Mouse (Mus musculus) adrenal gland, postnatal 14 days (tissue): ENCODE measurements at regions not wholly inside any gene's neighbourhood (a gene's known extent, or its start where the extent isn't known, plus 50 kb on each side); places are given as distances from the start of the nearest gene placed in this dataset.

ENCODE experiments used
- DNase-seq: peaks from one replicate; pipeline ENCODE4 v3.0.0; 2021; ENCODE audit warnings: mixed read lengths

DNA sequence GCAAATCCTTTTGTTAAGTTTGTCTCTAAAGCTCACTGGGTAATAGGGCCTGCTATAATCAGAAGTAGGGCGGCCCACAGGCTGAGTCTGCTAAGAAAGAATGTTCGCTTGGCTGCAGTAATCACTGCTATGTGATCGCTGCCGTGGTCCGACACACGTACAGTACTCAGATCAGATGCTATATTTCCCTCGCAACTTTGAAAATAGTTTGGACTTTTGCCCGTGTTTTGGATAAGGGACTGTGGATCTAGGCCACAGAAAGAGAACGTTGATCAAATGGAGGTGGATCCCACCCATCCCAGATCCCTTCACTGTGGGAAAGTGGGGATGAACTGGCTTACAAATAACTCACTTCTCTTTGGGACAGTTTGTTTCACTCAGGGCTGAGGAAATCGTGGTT is 88.5 kb upstream of the Rnd3 start:
- no peak for DNase-seq

DNA sequence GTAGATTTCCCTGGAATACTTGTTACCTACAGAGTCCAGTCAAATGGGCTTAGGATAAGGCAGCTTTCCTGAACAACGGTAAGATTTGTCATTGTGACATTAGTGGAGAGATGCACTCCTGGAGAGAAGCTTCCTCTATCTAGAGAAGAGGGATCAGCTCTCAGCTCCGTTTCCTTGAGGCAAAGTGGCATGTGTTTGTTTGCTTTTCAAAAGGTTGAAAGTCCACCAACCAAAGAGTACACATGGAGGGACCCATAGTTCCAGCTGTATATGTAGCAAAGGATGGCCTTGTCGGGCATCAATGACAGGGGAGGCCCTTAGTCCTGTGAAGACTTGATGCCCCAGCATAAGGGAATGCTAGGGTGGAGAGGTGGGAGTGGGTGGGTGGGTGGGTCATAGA is 87.9 kb upstream of the Rnd3 start:
- DNase-seq: no peak

DNA sequence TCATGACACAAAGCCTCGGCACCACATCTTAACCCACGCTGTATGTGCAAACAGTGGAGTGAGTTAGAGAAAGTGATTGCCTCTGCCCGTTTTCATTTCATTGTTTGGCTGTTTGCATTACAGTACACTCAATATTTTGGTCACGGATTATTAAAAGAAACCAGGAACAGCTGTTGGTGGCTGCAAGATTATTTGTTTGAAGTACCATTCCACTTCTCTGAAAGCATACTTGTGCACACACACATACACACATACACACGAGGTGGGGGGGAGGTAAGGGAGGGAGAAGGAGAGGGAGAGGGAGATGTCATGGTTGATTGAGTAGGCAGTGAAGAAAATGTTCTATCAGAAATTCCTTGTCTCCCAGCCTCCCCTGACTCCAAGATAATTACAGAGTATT is 85.5 kb upstream of the Rnd3 start:
- no peak for DNase-seq

DNA sequence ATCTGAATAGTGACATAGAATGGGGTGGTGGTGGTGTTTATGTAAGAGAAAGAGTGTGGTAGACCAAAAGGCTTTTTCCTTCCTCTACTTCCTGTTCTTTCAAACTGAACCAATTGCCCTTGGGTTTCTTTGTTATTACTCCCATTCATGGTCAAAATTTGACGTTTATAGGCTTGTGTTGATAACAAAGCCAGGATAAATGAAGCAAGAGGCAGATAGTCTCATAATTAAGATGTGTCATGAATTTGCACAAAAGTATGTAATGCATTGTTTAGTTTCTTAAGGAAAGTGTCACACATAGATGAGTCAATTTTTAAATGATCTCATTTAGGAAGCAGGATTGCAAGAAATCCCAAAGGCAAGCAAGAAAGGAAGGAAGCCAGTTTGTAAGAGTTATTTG is 73.9 kb upstream of the Rnd3 start:
- DNase-seq: no peak

DNA sequence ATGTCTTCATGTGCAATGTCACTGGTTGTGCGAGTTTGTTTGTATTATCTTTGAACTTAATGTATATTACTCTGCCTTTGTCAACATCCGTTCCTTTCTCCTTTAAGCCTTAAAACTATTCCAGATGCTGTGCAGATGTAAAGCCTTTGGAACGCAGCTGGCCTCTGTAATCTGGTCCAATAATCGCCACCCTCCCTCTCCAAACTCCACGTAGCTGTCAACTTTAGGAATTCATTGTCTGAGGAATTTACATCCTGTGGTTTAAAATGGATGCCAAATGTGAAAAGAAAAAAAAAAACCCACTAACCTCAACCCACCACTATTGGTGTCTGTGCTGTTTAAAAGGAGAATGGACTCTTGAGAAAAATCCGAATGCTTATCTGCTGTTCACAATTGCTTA is 70.8 kb upstream of the Rnd3 start:
- DNase-seq: no peak

GRCm38 (mm10) chr2:51207150-51208022 is 58.5 kb upstream of the Rnd3 start:
- no peak for DNase-seq

DNA sequence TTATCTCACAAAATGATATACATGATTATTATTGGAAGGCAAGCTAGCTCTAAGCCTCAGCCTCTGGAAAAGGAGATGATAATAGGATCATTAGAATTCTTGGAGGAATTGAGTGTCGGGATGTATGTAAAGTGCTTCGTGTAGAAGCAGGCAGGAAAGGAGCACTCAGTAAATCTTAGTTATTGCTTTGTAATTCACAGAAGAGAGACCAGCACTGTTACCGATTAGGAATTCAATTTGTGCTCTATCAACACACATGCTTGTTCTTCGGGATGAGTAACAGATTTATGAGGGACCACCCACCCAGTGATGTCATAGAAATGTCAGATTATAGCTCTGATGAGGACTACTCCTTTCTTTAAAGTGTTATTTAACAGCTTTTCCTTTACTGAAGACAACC is 57.4 kb upstream of the Rnd3 start:
- DNase-seq: no peak
